Mouse (Mus musculus): ENCODE measurements at regions not wholly inside any gene's neighbourhood (a gene's known extent, or its start where the extent isn't known, plus 50 kb on each side); places are given as distances from the start of the nearest gene placed in this dataset.

DNA sequence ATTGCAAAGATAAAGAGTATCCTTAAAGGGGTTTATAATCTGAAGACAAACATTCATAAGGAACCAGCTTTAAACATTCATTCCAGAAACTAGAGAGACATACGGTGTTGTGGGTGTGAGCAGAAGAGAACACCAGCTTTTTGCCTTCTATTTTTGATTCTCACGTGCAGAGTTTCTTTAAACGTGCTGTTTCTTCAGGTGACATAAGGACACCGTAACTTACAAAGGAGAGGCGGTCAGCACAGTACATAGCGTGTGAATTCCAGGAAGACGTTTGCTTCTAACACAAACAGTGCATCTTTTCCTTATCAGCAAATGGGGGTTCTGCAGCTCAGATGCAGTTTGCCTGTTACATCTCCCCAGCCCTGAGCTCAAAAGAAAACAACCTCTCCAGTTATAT lies 138.6 kb upstream of the Gbe1 start:
- no peak overlapping the region for H3K27ac ChIP-seq (ENCODE audit: control insufficient read depth, insufficient read depth, low read depth, low read length)
- H3K4me3 ChIP-seq (ENCODE audit: control insufficient read depth, low read depth, low read length) = no peak overlapping the region
- no peaks in the 10 kb centered on the region for H3K36me3 ChIP-seq (ENCODE audit: control insufficient read depth, insufficient read depth, low read length)
- H3K4me1 ChIP-seq (ENCODE audit: control insufficient read depth, insufficient read depth, low read length) = no peaks in the 10 kb centered on the region
- TF ChIP-seq POLR2A (IDR thresholded peaks at IDR 0.05; ENCODE audit: control insufficient read depth, low read depth, low read length) = no peak
- no peak for TF ChIP-seq CTCF (IDR thresholded peaks at IDR 0.05; ENCODE audit: control insufficient read depth, insufficient read depth, insufficient replicate concordance, low read depth, low read length)
- H3K27me3 ChIP-seq (ENCODE audit: control insufficient read depth, insufficient read depth, low read length) = no peaks in the 10 kb centered on the region

DNA sequence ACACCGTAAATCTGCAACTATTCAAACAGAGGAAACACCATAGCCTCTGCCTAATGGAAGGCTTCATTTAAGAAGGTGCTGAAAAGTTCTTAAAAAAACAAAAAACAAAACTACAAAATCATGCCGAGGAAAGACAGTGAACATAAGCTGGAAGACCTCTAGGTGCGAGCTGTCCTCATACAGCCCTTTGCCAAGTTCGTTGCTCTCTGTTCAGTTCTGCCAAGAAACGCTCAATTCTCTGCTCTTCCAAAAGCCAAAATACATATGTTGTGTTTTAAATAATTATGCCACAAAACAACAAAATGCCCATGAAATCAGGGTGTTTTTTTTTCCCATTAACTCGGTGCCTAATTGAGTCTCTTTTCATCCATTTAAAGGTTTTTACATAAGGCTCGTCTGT lies 134.8 kb upstream of the Gbe1 start:
- Histone ChIP-seq H3K4me1 (ENCODE audit: control insufficient read depth, insufficient read depth, low read length) (no peaks in the 10 kb centered on the region; the same call in 1 of the 2 replicates), H3K27ac (ENCODE audit: control insufficient read depth, insufficient read depth, low read depth, low read length) (no peak overlapping the region), H3K36me3 (ENCODE audit: control insufficient read depth, insufficient read depth, low read length) (no peaks in the 10 kb centered on the region), H3K27me3 (ENCODE audit: control insufficient read depth, insufficient read depth, low read length) (no peaks in the 10 kb centered on the region), H3K4me3 (ENCODE audit: control insufficient read depth, low read depth, low read length) (no peak overlapping the region)
- no peak for TF ChIP-seq POLR2A (IDR thresholded peaks at IDR 0.05; ENCODE audit: control insufficient read depth, low read depth, low read length)
- TF ChIP-seq CTCF (IDR thresholded peaks at IDR 0.05; ENCODE audit: control insufficient read depth, insufficient read depth, insufficient replicate concordance, low read depth, low read length) = no peak

- Histone ChIP-seq H3K4me3 (ENCODE audit: control insufficient read depth, low read depth, low read length) (no peak overlapping the region), H3K27ac (ENCODE audit: control insufficient read depth, insufficient read depth, low read depth, low read length) (no peak overlapping the region), H3K4me1 (ENCODE audit: control insufficient read depth, insufficient read depth, low read length) (no peaks in the 10 kb centered on the region), H3K36me3 (ENCODE audit: control insufficient read depth, insufficient read depth, low read length) (no peaks in the 10 kb centered on the region), H3K27me3 (ENCODE audit: control insufficient read depth, insufficient read depth, low read length) (no peaks in the 10 kb centered on the region)
- TF ChIP-seq CTCF (IDR thresholded peaks at IDR 0.05; ENCODE audit: control insufficient read depth, insufficient read depth, insufficient replicate concordance, low read depth, low read length) (no peak), POLR2A (IDR thresholded peaks at IDR 0.05; ENCODE audit: control insufficient read depth, low read depth, low read length) (no peak)
These were observed 99.7 kb upstream of the Gbe1 start for GRCm38 (mm10) chr16:70213861-70214597.

DNA sequence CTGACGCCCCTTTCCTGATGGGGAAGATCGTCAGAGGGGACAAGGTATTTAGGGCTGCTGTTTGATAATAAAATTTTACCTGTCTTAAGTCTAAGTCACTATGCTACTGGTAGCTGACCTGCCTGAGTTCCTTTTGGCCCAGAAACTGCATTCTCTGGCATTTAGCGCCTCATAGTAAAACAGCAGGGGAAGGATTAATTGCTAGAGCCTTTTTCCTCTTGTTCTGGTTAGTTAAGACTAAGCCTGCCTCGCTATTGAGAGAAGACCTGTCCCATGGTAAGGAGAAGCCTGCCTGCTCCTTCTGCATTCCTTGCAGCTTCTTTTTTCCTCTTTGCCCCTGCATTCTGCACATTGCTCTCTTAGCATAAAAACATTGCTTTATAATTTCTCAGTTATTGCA lies 98.9 kb upstream of the Gbe1 start:
- no peak for TF ChIP-seq CTCF (IDR thresholded peaks at IDR 0.05; ENCODE audit: control insufficient read depth, insufficient read depth, insufficient replicate concordance, low read depth, low read length)
- TF ChIP-seq POLR2A (IDR thresholded peaks at IDR 0.05; ENCODE audit: control insufficient read depth, low read depth, low read length) = no peak
- Histone ChIP-seq H3K27me3 (ENCODE audit: control insufficient read depth, insufficient read depth, low read length) (no peaks in the 10 kb centered on the region), H3K4me1 (ENCODE audit: control insufficient read depth, insufficient read depth, low read length) (no peaks in the 10 kb centered on the region), H3K27ac (ENCODE audit: control insufficient read depth, insufficient read depth, low read depth, low read length) (no peak overlapping the region), H3K36me3 (ENCODE audit: control insufficient read depth, insufficient read depth, low read length) (no peaks in the 10 kb centered on the region), H3K4me3 (ENCODE audit: control insufficient read depth, low read depth, low read length) (no peak overlapping the region)

GRCm38 (mm10) chr16:70227601-70228226 lies 86.0 kb upstream of the Gbe1 start:
- TF ChIP-seq CTCF (IDR thresholded peaks at IDR 0.05; ENCODE audit: control insufficient read depth, insufficient read depth, insufficient replicate concordance, low read depth, low read length) (no peak), POLR2A (IDR thresholded peaks at IDR 0.05; ENCODE audit: control insufficient read depth, low read depth, low read length) (no peak)
- no peak overlapping the region for H3K27ac ChIP-seq (ENCODE audit: control insufficient read depth, insufficient read depth, low read depth, low read length)
- no peaks in the 10 kb centered on the region for H3K4me1 ChIP-seq (ENCODE audit: control insufficient read depth, insufficient read depth, low read length)
- no peaks in the 10 kb centered on the region for H3K27me3 ChIP-seq (ENCODE audit: control insufficient read depth, insufficient read depth, low read length)
- no peaks in the 10 kb centered on the region for H3K36me3 ChIP-seq (ENCODE audit: control insufficient read depth, insufficient read depth, low read length)
- H3K4me3 ChIP-seq (ENCODE audit: control insufficient read depth, low read depth, low read length) = peak overlapping the region; percentile 57

- Histone ChIP-seq H3K4me1 (ENCODE audit: control insufficient read depth, insufficient read depth, low read length) (no peaks in the 10 kb centered on the region), H3K27ac (ENCODE audit: control insufficient read depth, insufficient read depth, low read depth, low read length) (no peak overlapping the region), H3K27me3 (ENCODE audit: control insufficient read depth, insufficient read depth, low read length) (no peaks in the 10 kb centered on the region), H3K36me3 (ENCODE audit: control insufficient read depth, insufficient read depth, low read length) (no peaks in the 10 kb centered on the region), H3K4me3 (ENCODE audit: control insufficient read depth, low read depth, low read length) (no peak overlapping the region)
- no peak for TF ChIP-seq POLR2A (IDR thresholded peaks at IDR 0.05; ENCODE audit: control insufficient read depth, low read depth, low read length)
- TF ChIP-seq CTCF (IDR thresholded peaks at IDR 0.05; ENCODE audit: control insufficient read depth, insufficient read depth, insufficient replicate concordance, low read depth, low read length) = no peak
These were observed 81.0 kb upstream of the Gbe1 start for GRCm38 (mm10) chr16:70232706-70233105.

DNA sequence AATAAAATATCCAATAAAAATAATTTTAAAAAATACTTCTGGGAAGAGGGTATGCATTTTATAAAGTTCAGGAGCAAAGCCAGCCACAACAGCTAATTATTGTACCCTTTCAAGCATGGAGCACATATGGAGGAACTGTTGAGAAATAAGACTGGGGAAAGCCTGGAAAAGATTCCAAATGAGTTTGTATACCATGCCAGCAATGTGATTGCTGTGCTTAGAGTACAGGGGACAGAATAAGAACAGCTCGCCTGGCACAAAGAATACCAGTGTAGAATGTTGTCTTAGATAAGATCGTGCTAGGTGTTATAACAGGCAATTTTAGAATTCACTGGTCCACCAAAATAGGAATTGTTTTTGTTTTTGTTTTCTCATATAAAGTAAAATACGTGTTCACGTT lies 78.6 kb upstream of the Gbe1 start:
- Histone ChIP-seq H3K27ac (ENCODE audit: control insufficient read depth, insufficient read depth, low read depth, low read length) (no peak overlapping the region), H3K36me3 (ENCODE audit: control insufficient read depth, insufficient read depth, low read length) (no peaks in the 10 kb centered on the region), H3K27me3 (ENCODE audit: control insufficient read depth, insufficient read depth, low read length) (no peaks in the 10 kb centered on the region), H3K4me3 (ENCODE audit: control insufficient read depth, low read depth, low read length) (no peak overlapping the region), H3K4me1 (ENCODE audit: control insufficient read depth, insufficient read depth, low read length) (no peaks in the 10 kb centered on the region)
- TF ChIP-seq CTCF (IDR thresholded peaks at IDR 0.05; ENCODE audit: control insufficient read depth, insufficient read depth, insufficient replicate concordance, low read depth, low read length) = no peak
- TF ChIP-seq POLR2A (IDR thresholded peaks at IDR 0.05; ENCODE audit: control insufficient read depth, low read depth, low read length) = no peak

Data from testis, adult 2 months (tissue).